Mouse (Mus musculus) olfactory bulb, adult 2 months (tissue): Measurements from ENCODE around the gene Nprl3.

Experiments
- CTCF ChIP-seq: fragments of 200-500 bp; IDR thresholded peaks from 2 replicates; pipeline ENCODE4 v1.5.1; 2012; ENCODE audit warnings: low read depth, mild to moderate bottlenecking, low read length, moderate library complexity; ENCODE audit not compliant: insufficient read depth
- POLR2A ChIP-seq: fragments of 200-500 bp; IDR thresholded peaks from 2 replicates; pipeline ENCODE4 v1.6.1; 2012; ENCODE audit warnings: mild to moderate bottlenecking, low read depth, low read length, moderate library complexity; ENCODE audit not compliant: insufficient read depth

DNA sequence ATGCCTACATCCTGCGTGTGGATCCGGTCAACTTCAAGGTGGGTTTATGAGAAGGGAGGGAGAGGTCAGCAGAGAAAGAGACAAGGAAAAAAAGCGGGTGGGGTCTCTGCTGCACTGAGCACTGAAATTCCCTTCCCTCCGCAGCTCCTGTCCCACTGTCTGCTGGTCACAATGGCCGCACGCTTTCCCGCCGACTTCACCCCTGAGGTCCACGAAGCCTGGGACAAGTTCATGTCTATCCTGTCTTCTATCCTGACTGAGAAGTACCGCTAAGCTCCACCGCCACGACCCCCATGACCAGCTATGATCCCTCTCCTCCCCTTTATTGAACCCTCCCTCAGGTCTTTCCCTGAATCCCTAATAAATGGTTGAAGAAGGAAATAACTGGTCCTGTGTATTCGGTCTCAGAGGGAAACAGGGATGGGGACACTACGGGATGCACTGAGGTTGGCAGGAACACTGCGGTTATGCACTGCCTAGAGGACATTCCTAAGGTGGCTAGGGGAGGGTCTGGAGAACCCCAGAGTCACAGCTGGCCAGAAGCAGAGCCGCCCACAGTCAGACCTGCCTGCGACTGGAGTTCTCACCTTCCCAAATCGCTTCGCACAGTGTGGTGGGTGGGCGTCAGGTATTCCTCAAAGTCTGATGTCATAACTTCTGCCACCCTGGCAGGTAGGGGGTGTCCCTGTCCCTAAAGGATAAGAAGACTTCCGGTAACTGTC lies 10.4 kb upstream of the Nprl3 start:
- TF ChIP-seq CTCF (no peak), POLR2A (no peak)
